Mouse (Mus musculus): ENCODE measurements around the gene Dnajc10.

DNA sequence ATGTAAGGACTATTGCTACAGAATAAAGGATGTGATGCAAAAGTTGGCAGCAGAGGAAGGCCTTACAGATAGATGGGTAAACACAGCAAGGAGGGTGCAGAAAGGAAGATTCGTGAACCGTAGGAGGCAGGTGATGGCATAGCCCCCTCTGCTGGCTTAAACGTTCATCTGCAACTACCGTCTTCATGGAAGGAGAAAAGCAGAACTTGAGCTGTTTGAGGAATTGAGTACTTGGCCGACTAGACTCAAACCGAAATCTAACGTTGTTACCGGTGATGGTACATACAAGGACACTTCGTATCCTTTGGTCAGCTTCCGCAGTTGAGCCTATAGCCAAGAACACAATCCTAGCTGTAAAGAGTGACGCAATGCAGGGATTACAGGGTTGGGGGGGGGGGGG is 48.4 kb upstream of the Dnajc10 start:
- TF ChIP-seq GATA1 (IDR thresholded peaks at IDR 0.05; ENCODE audit: borderline replicate concordance, low read length) (no peak), FLI1 (IDR thresholded peaks at IDR 0.05; ENCODE audit: low read length) (no peak)

Measured in megakaryocyte, embryonic 14.5 days (primary cell).